Mouse (Mus musculus): Measurements from ENCODE around the gene Gm3252. TPM values are rescaled to one million over a fixed set of nuclear protein-coding genes. Genes with fewer than 3 reads are reported as not detected.
"Not testable (repeated sequence)": the region's sequence is repeated elsewhere in the genome, so short reads cannot be mapped to it uniquely, and the experiment has no call there.

The Gm3252 gene
- polyA plus RNA-seq (2015; fragmentation: Nextera tagmentation; extraction: Ambion mirVana): 1.9 and 2.3 TPM in 2 replicates

GRCm38 (mm10) chr14:4726038-4726880 lies at the start of gene Gm3252:
Gene Gm3252 (plus strand): TSS chr14:4726775.
- WGBS: 0% methylated on average over 8 of the region's 47 CpGs
- Histone ChIP-seq H3K4me3 (peak within 1 kb of the TSS; percentile 35), H3K4me2 (replicated peaks) (peak within 1 kb of the TSS; percentile 43), H3K9ac (replicated peaks) (peak within 1 kb of the TSS; percentile 37; the same call in 1 of the 2 replicates)
- not testable (repeated sequence) for H3K27ac ChIP-seq (replicated peaks); H3K4me1 ChIP-seq; H3K36me3 ChIP-seq; ATAC-seq (replicated peaks); H3K9me3 ChIP-seq; H3K27me3 ChIP-seq

GRCm38 (mm10) chr14:4708938-4709337 lies 17.6 kb upstream of the Gm3252 start, which contains the start of gene Gm7876:
Gene Gm7876 (plus strand): TSS chr14:4709238.
- H3K27ac ChIP-seq (replicated peaks); H3K4me1 ChIP-seq; H3K4me2 ChIP-seq (replicated peaks); H3K9me3 ChIP-seq; H3K27me3 ChIP-seq; H3K4me3 ChIP-seq; H3K9ac ChIP-seq (replicated peaks); H3K36me3 ChIP-seq; ATAC-seq (replicated peaks): not testable (repeated sequence)
- WGBS: 87% methylated on average over 1 of the region's 2 CpGs

- H3K4me3 ChIP-seq; H3K4me1 ChIP-seq; H3K9me3 ChIP-seq; H3K36me3 ChIP-seq; H3K4me2 ChIP-seq (replicated peaks); H3K9ac ChIP-seq (replicated peaks); H3K27ac ChIP-seq (replicated peaks); H3K27me3 ChIP-seq; ATAC-seq (replicated peaks): not testable (repeated sequence)
- 71% methylated on average over 1 of the region's 2 CpGs for WGBS
These were observed 49.5 kb downstream of the Gm3252 start, which contains the start of gene Gm9602 for GRCm38 (mm10) chr14:4776037-4776436. Gene Gm9602 (plus strand): TSS chr14:4776337.

Other genes starting within 250 kb of the Gm3252 start
- gene Gm3182, start 245.0 kb upstream of the Gm3252 start, polyA plus RNA-seq (2015; fragmentation: Nextera tagmentation; extraction: Ambion mirVana): not detected in 2 replicates
- gene Gm3047, start 171.4 kb upstream of the Gm3252 start, polyA plus RNA-seq (2015; fragmentation: Nextera tagmentation; extraction: Ambion mirVana): not detected in 2 replicates
- gene Gm8159, start 94.4 kb upstream of the Gm3252 start, polyA plus RNA-seq (2015; fragmentation: Nextera tagmentation; extraction: Ambion mirVana): not detected in 2 replicates
- gene Gm3239, start 62.6 kb upstream of the Gm3252 start, polyA plus RNA-seq (2015; fragmentation: Nextera tagmentation; extraction: Ambion mirVana): 0.22 and 0.77 TPM in 2 replicates
- not detected in 2 replicates for gene Gm7876, start 17.5 kb upstream of the Gm3252 start, polyA plus RNA-seq (2015; fragmentation: Nextera tagmentation; extraction: Ambion mirVana)
- not detected in 2 replicates for gene Gm9602, start 49.6 kb downstream of the Gm3252 start, polyA plus RNA-seq (2015; fragmentation: Nextera tagmentation; extraction: Ambion mirVana)
- not detected in 2 replicates for gene Gm3269, start 111.3 kb downstream of the Gm3252 start, polyA plus RNA-seq (2015; fragmentation: Nextera tagmentation; extraction: Ambion mirVana)
- 2.3 and 3.2 TPM in 2 replicates for gene Gm3264, start 128.8 kb downstream of the Gm3252 start, polyA plus RNA-seq (2015; fragmentation: Nextera tagmentation; extraction: Ambion mirVana)
- not detected in 2 replicates for gene Gm3278, start 165.6 kb downstream of the Gm3252 start, polyA plus RNA-seq (2015; fragmentation: Nextera tagmentation; extraction: Ambion mirVana)

Measured in forebrain, embryonic 15.5 days (tissue).